ENCODE assay signal across 17 mouse cellular contexts in genomic region chr19:9966096-9966867, GRCm38 (mm10). TPM values are rescaled to one million over a fixed set of nuclear protein-coding genes. Genes with fewer than 3 reads are reported as not detected.
DNase-seq lines count a peak whose midpoint lies in the region; ATAC-seq and TF ChIP-seq lines count a peak whose summit lies in the region.
"Had no signal": no experiment of that assay in that cellular context is flagged by ENCODE, and none has a peak within 500 bp of the region (broad histone marks: within the 10 kb centered on the region; RNA-seq: fewer than 3 reads in every experiment).

No protein-coding gene starts in this region.

- H3K27ac ChIP-seq in embryonic facial prominence, embryonic 13.5 days = peak overlapping the region; percentile 8; the same call in 1 of the 2 replicates
- no peak overlapping the region for H3K27ac ChIP-seq in embryonic facial prominence, embryonic 10.5 days (replicated peaks)
- H3K27ac ChIP-seq in lung, postnatal 0 days (ENCODE audit: low read length) = no peak overlapping the region
- H3K27ac ChIP-seq in intestine, embryonic 15.5 days = no peak overlapping the region
- no peak overlapping the region for H3K27ac ChIP-seq in stomach, embryonic 16.5 days (ENCODE audit: low read length)
- H3K27ac ChIP-seq: hindbrain, embryonic 14.5 days; macrophage; neural tube, embryonic 13.5 days had no signal

- H3K4me3 ChIP-seq in embryonic facial prominence, embryonic 13.5 days = no peak overlapping the region
- no peak overlapping the region for H3K4me3 ChIP-seq in embryonic facial prominence, embryonic 10.5 days
- no peak overlapping the region for H3K4me3 ChIP-seq in lung, postnatal 0 days (ENCODE audit: low read depth, low read length)
- H3K4me3 ChIP-seq in intestine, embryonic 15.5 days (replicated peaks) = no peak overlapping the region
- H3K4me3 ChIP-seq in stomach, embryonic 16.5 days (replicated peaks; ENCODE audit: low read length) = no peak overlapping the region
- H3K4me3 ChIP-seq: neural tube, embryonic 13.5 days had no signal

- 29% methylated on average over 2 of the region's 2 CpGs for WGBS in embryonic facial prominence, embryonic 13.5 days
- WGBS in embryonic facial prominence, embryonic 10.5 days = 50% methylated on average over 2 of the region's 2 CpGs
- 59% methylated on average over 2 of the region's 2 CpGs for WGBS in lung, postnatal 0 days
- WGBS in intestine, embryonic 15.5 days = 51% methylated on average over 2 of the region's 2 CpGs
- 34% methylated on average over 2 of the region's 2 CpGs for WGBS in stomach, embryonic 16.5 days

- peaks cover 11% of the 10 kb centered on the region for H3K4me1 ChIP-seq in embryonic facial prominence, embryonic 13.5 days
- peaks cover 11% of the 10 kb centered on the region for H3K4me1 ChIP-seq in embryonic facial prominence, embryonic 10.5 days
- no peaks in the 10 kb centered on the region for H3K4me1 ChIP-seq in lung, postnatal 0 days (ENCODE audit: insufficient read depth, low read depth, low read length)
- H3K4me1 ChIP-seq in intestine, embryonic 15.5 days (replicated peaks) = peaks cover 9% of the 10 kb centered on the region; the same call in 1 of the 2 replicates
- 0 out of 2 replicates have a peak, but pooled peaks cover 2% of the 10 kb centered on the region for H3K4me1 ChIP-seq in stomach, embryonic 16.5 days (ENCODE audit: control insufficient read depth, insufficient read depth, low read length)
- H3K4me1 ChIP-seq: neural tube, embryonic 13.5 days had no signal

- no peak for TF ChIP-seq CTCF in lung, postnatal 0 days (IDR thresholded peaks at IDR 0.05)

- intact Hi-C loops in left cerebral cortex, postnatal 36 days (cut with DNase I) = no loop called here

- no peaks in the 10 kb centered on the region for H3K27me3 ChIP-seq in embryonic facial prominence, embryonic 13.5 days
- H3K27me3 ChIP-seq in embryonic facial prominence, embryonic 10.5 days (replicated peaks; ENCODE audit: low read depth, poor library complexity, severe bottlenecking) = no peaks in the 10 kb centered on the region
- no peaks in the 10 kb centered on the region for H3K27me3 ChIP-seq in lung, postnatal 0 days (replicated peaks; ENCODE audit: insufficient read depth, low read length)
- H3K27me3 ChIP-seq in intestine, embryonic 15.5 days (replicated peaks) = no peaks in the 10 kb centered on the region
- H3K27me3 ChIP-seq in stomach, embryonic 16.5 days (ENCODE audit: control insufficient read depth, insufficient read depth, low read length) = no peaks in the 10 kb centered on the region
- H3K27me3 ChIP-seq: neural tube, embryonic 13.5 days had no signal

- TF ChIP-seq EP300 in lung, postnatal 0 days (IDR thresholded peaks at IDR 0.05) = no peak

- no peaks in the 10 kb centered on the region for H3K9me3 ChIP-seq in embryonic facial prominence, embryonic 13.5 days
- no peaks in the 10 kb centered on the region for H3K9me3 ChIP-seq in embryonic facial prominence, embryonic 10.5 days
- H3K9me3 ChIP-seq in lung, postnatal 0 days (ENCODE audit: low read length) = no peaks in the 10 kb centered on the region
- H3K9me3 ChIP-seq in intestine, embryonic 15.5 days = no peaks in the 10 kb centered on the region
- H3K9me3 ChIP-seq in stomach, embryonic 16.5 days (replicated peaks; ENCODE audit: control insufficient read depth, low read length) = no peaks in the 10 kb centered on the region
- H3K9me3 ChIP-seq: neural tube, embryonic 13.5 days had no signal

- H3K36me3 ChIP-seq in embryonic facial prominence, embryonic 13.5 days = no peaks in the 10 kb centered on the region
- H3K36me3 ChIP-seq in embryonic facial prominence, embryonic 10.5 days (replicated peaks) = no peaks in the 10 kb centered on the region
- no peaks in the 10 kb centered on the region for H3K36me3 ChIP-seq in lung, postnatal 0 days (ENCODE audit: insufficient read depth, low read length)
- H3K36me3 ChIP-seq in intestine, embryonic 15.5 days = no peaks in the 10 kb centered on the region
- H3K36me3 ChIP-seq in stomach, embryonic 16.5 days (ENCODE audit: control insufficient read depth, insufficient read depth, low read length) = no peaks in the 10 kb centered on the region
- H3K36me3 ChIP-seq: neural tube, embryonic 13.5 days had no signal

- H3K4me2 ChIP-seq in embryonic facial prominence, embryonic 13.5 days = no peak overlapping the region
- no peak overlapping the region for H3K4me2 ChIP-seq in lung, postnatal 0 days (replicated peaks; ENCODE audit: low read depth, low read length)
- no peak overlapping the region for H3K4me2 ChIP-seq in intestine, embryonic 15.5 days (replicated peaks)
- no peak overlapping the region for H3K4me2 ChIP-seq in stomach, embryonic 16.5 days (ENCODE audit: low read depth, low read length)
- H3K4me2 ChIP-seq: hindbrain, embryonic 14.5 days; neural tube, embryonic 13.5 days had no signal

- H3K9ac ChIP-seq in embryonic facial prominence, embryonic 13.5 days = no peak overlapping the region
- no peak overlapping the region for H3K9ac ChIP-seq in lung, postnatal 0 days (replicated peaks; ENCODE audit: low read depth)
- no peak overlapping the region for H3K9ac ChIP-seq in intestine, embryonic 15.5 days
- no peak overlapping the region for H3K9ac ChIP-seq in stomach, embryonic 16.5 days (ENCODE audit: low read length)
- H3K9ac ChIP-seq: hindbrain, embryonic 14.5 days; neural tube, embryonic 13.5 days had no signal

- no peak for DNase-seq in embryonic facial prominence, embryonic 10.5 days (ENCODE audit: low spot score)
- DNase-seq in lung, postnatal 0 days (ENCODE audit: low spot score) = no peak
- no peak for DNase-seq in lung, postnatal 14 days
- no peak for DNase-seq in left cerebral cortex, postnatal 36 days (ENCODE audit: low spot score in 2 of 2)
- DNase-seq in spleen, adult 12 weeks (ENCODE audit: low spot score) = no peak
- DNase-seq: heart, adult 18-20 months; heart, postnatal 10 days; kidney, adult 18-20 months; kidney, postnatal 25 days; lung, adult 18-20 months; thymus, postnatal 14 days had no signal

- no peak for ATAC-seq in embryonic facial prominence, embryonic 13.5 days (ENCODE audit: insufficient number of reproducible peaks, insufficient read depth, low FRiP score, low TSS enrichment, low read depth)
- ATAC-seq in lung, postnatal 0 days = 0 out of 2 replicates have a peak, but pooled peaks have one; percentile 26
- ATAC-seq in intestine, embryonic 15.5 days = peak; percentile 81
- ATAC-seq in stomach, embryonic 16.5 days (ENCODE audit: insufficient read depth, low FRiP score) = peak; percentile 53; the same call in 1 of the 2 replicates

RNA-seq across cellular contexts. Expression of gene Fth1, which starts 14.1 kb away (rescaled TPM):
- polyA plus RNA-seq in embryonic facial prominence, embryonic 13.5 days (2015; fragmentation: Nextera tagmentation; extraction: Ambion mirVana) = 1,553 and 1,793 TPM in 2 replicates
- polyA plus RNA-seq in embryonic facial prominence, embryonic 10.5 days (2016; fragmentation: Nextera tagmentation; extraction: Ambion mirVana) = 1,291 and 1,338 TPM in 2 replicates
- polyA plus RNA-seq in lung, postnatal 0 days (2015; fragmentation: Nextera tagmentation; extraction: Ambion mirVana) = 3,752 and 3,783 TPM in 2 replicates
- polyA plus RNA-seq in intestine, embryonic 15.5 days (2015; fragmentation: Nextera tagmentation; extraction: Ambion mirVana) = 1,893 and 1,941 TPM in 2 replicates
- polyA plus RNA-seq in stomach, embryonic 16.5 days (2015; fragmentation: Nextera tagmentation; extraction: Ambion mirVana) = 1,902 and 2,108 TPM in 2 replicates
- total RNA-seq in left cerebral cortex, postnatal 36 days (2021) = 1,000 to 10,000 TPM; 2,116 to 2,547 TPM

RNA-seq across cellular contexts. Expression of gene Best1, which starts 35.2 kb away (rescaled TPM):
- polyA plus RNA-seq in embryonic facial prominence, embryonic 13.5 days (2015; fragmentation: Nextera tagmentation; extraction: Ambion mirVana) = 0.73 and 0.98 TPM in 2 replicates
- polyA plus RNA-seq in embryonic facial prominence, embryonic 10.5 days (2016; fragmentation: Nextera tagmentation; extraction: Ambion mirVana) = 1.6 TPM in 2 replicates
- polyA plus RNA-seq in lung, postnatal 0 days (2015; fragmentation: Nextera tagmentation; extraction: Ambion mirVana) = 2.0 and 2.3 TPM in 2 replicates
- 0.50 and 0.58 TPM in 2 replicates for polyA plus RNA-seq in intestine, embryonic 15.5 days (2015; fragmentation: Nextera tagmentation; extraction: Ambion mirVana)
- polyA plus RNA-seq in stomach, embryonic 16.5 days (2015; fragmentation: Nextera tagmentation; extraction: Ambion mirVana) = 0.61 and 0.64 TPM in 2 replicates
- 1 to 10 TPM; 1.0 to 1.2 TPM for total RNA-seq in left cerebral cortex, postnatal 36 days (2021)

RNA-seq across cellular contexts. Expression of gene Rab3il1, which starts 35.2 kb away (rescaled TPM):
- 42.0 and 43.3 TPM in 2 replicates for polyA plus RNA-seq in embryonic facial prominence, embryonic 13.5 days (2015; fragmentation: Nextera tagmentation; extraction: Ambion mirVana)
- 51.7 and 57.4 TPM in 2 replicates for polyA plus RNA-seq in embryonic facial prominence, embryonic 10.5 days (2016; fragmentation: Nextera tagmentation; extraction: Ambion mirVana)
- 23.8 and 25.9 TPM in 2 replicates for polyA plus RNA-seq in lung, postnatal 0 days (2015; fragmentation: Nextera tagmentation; extraction: Ambion mirVana)
- 34.7 and 35.0 TPM in 2 replicates for polyA plus RNA-seq in intestine, embryonic 15.5 days (2015; fragmentation: Nextera tagmentation; extraction: Ambion mirVana)
- polyA plus RNA-seq in stomach, embryonic 16.5 days (2015; fragmentation: Nextera tagmentation; extraction: Ambion mirVana) = 33.7 and 38.1 TPM in 2 replicates
- total RNA-seq in left cerebral cortex, postnatal 36 days (2021) = 1 to 10 TPM; 8.5 to 9.9 TPM
